Mouse (Mus musculus) small intestine, adult 2 months (tissue): ENCODE results near the gene Tmem231. TPM values are rescaled to one million over a fixed set of nuclear protein-coding genes. Genes with fewer than 3 reads are reported as not detected.

Source experiments
- H3K27ac ChIP-seq: fragments of 200-500 bp; 2 replicates; pipeline ENCODE4 v1.5.1; 2012; ENCODE audit warnings: low read depth, low read length, control low read depth, inconsistent platforms; ENCODE audit not compliant: insufficient read depth
- H3K27me3 ChIP-seq: fragments of 200-500 bp; 2 replicates; pipeline ENCODE4 v1.6.1; 2012; ENCODE audit warnings: mild to moderate bottlenecking, moderate library complexity, low read length, inconsistent platforms; ENCODE audit not compliant: control insufficient read depth, insufficient read depth
- H3K36me3 ChIP-seq: fragments of 200-500 bp; 2 replicates; pipeline ENCODE4 v1.6.1; 2012; ENCODE audit warnings: mild to moderate bottlenecking, low read length, control low read depth, inconsistent platforms; ENCODE audit not compliant: control insufficient read depth, insufficient read depth
- H3K4me1 ChIP-seq: fragments of 200-500 bp; 2 replicates; pipeline ENCODE4 v1.6.1; 2012; ENCODE audit warnings: low read length, inconsistent platforms, mixed read lengths; ENCODE audit not compliant: control insufficient read depth, insufficient read depth, insufficient read length
- H3K4me3 ChIP-seq: fragments of 200-500 bp; 2 replicates; pipeline ENCODE4 v1.5.1; 2012; ENCODE audit warnings: low read depth, mild to moderate bottlenecking, control low read depth, inconsistent platforms, low read length, moderate library complexity
- CTCF ChIP-seq: fragments of 200-500 bp; IDR thresholded peaks from 2 replicates; pipeline ENCODE4 v1.5.1; 2012; ENCODE audit warnings: low read depth, mild to moderate bottlenecking, control low read depth, inconsistent platforms, low read length, moderate library complexity, mixed read lengths; ENCODE audit not compliant: insufficient replicate concordance, insufficient read length; ENCODE audit errors: extremely low read depth
- POLR2A ChIP-seq: fragments of 200-500 bp; IDR thresholded peaks from 2 replicates; pipeline ENCODE4 v1.6.1; 2012; ENCODE audit warnings: low read depth, mild to moderate bottlenecking, control low read depth, inconsistent platforms, low read length, moderate library complexity
- WGBS: fragments of 180-500 bp; shearing (Covaris S2); methylation state at CpG from one replicate; pipeline ENCODE4 v1.1.7; 2018; 5-methylcytosine and 5-hydroxymethylcytosine counted together
- polyA plus RNA-seq: library from polyadenylated mRNA; depleted of rRNA; stranded (reverse); fragments of >200 nt; gene quantifications from 2 replicates; pipeline ENCODE4 v1.2.3, GENCODE M21; 2012; rRNA removed

Tmem231 gene
- 0.89 and 1.5 TPM in 2 replicates for polyA plus RNA-seq

DNA sequence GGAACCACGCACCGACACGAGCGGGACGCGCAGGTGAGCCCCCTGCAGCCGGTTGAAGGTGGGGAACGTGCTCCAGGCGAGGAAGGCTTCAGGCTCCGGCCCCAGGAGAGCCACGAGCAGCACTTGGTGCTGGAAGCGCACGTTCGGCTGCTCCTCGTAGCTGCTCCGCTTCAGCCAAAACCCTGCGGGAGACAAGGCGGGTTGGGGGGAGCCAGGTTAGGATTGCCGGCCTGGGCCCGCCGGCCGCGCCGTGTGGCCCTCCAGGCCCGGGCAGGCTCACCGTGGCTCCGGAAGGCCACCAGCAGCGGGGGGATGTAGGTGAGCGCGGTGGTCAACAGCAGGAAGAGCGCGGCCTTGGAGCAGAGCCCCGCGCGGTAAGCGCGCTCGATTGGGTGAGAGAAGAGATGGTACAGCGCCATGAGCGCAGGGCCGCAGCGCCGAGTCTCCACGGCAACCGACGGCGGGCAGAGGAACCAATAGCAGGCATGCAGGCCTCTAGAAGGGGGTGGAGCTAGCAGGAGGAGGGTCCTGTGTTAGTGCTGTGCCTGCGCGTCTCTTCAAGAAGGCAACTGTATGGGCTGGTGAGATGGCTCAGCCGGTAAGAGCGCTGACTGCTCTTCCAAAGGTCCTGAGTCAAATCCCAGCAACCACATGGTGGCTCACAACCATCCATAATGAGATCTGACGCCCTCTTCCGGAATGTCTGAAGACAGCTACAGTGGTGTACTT is at the start of gene Tmem231:
Tmem231 (minus strand) TSS at position 534 of the 729 bp plus-strand sequence.
- Histone ChIP-seq H3K27ac (no peak within 1 kb of the TSS), H3K4me1 (0 out of 2 replicates have a peak, but pooled peaks cover 3% of the 10 kb centered on the region), H3K4me3 (peak within 1 kb of the TSS; percentile 78), H3K27me3 (no peaks in the 10 kb centered on the region), H3K36me3 (no peaks in the 10 kb centered on the region)
- TF ChIP-seq POLR2A (no peak), CTCF (no peak)
- 1% methylated on average over 53 of the region's 53 CpGs for WGBS

DNA sequence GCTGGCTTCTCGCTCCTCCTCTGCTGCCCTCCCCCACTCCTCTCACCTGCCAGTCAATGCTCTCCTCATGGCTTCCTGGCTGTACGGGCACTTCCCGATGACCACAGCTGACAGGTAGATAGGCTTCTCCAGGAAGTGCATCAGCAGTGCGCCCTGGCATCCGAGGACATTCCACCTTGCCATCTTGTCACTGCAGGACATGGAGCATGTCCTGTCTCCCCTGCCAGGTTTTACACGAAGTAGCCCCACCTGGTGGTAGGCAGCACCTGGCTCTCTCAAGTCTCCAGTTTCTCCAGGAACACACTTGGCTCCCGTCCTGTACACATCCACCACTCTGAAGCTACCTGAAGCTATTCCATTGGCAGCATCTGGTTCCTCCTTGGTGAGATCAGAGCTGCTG is 48.4 kb upstream of the Tmem231 start:
- 69% methylated on average over 7 of the region's 7 CpGs for WGBS
- Histone ChIP-seq H3K4me1 (no peaks in the 10 kb centered on the region), H3K4me3 (no peak overlapping the region)

DNA sequence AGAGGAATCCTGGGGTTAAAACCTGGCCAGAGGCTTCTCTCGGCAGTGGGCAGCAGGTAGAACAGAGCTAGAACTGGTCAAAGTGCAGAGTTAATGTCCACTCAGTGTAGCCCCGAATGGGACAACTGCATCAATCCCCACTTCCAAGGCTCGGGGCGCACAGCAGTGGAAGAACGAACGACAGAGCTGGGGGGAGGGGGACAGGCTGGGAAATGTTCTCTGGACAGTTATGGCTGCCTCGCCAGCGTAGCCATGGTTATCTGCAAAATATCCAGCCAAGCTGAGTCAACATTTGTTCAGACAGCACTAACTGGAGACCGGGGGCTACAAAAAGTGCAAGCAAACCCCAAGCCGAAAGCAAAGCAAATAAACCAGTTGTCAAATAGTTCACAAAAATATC is 44.5 kb upstream of the Tmem231 start:
- peaks cover 5% of the 10 kb centered on the region; the same call in 1 of the 2 replicates for H3K4me1 ChIP-seq
- 80% methylated on average over 10 of the region's 10 CpGs for WGBS
- peaks cover 11% of the 10 kb centered on the region; the same call in 1 of the 2 replicates for H3K36me3 ChIP-seq
- H3K27ac ChIP-seq: no peak overlapping the region
- TF ChIP-seq CTCF (no peak), POLR2A (no peak)
- H3K27me3 ChIP-seq: no peaks in the 10 kb centered on the region
- H3K4me3 ChIP-seq: no peak overlapping the region

More for the DNA sequence above, 48.4 kb upstream of the Tmem231 start:
- H3K27me3 ChIP-seq: no peaks in the 10 kb centered on the region
- no peak overlapping the region for H3K27ac ChIP-seq
- peak; percentile 28; the same call in 1 of the 2 replicates for TF ChIP-seq CTCF
- no peak for TF ChIP-seq POLR2A
- H3K36me3 ChIP-seq: peaks cover 13% of the 10 kb centered on the region

DNA sequence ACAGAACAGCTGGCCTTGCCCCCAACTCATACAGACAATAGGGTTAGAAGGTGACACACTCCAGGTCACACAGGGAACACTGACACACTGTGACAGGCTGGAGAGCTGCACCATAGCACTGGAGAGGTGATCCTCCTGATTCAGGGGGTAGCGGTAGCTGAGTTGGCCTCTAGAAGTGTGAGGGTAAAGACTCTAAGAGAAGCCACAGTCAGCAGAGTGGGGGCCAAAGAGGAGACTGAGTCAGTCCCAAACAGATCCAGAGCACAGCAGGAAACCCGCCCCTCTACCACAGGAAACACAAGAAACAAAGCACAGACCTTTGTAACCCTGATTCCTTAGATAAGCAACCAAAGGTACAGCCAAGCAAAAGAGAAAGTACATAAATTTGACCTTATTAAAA is 42.6 kb upstream of the Tmem231 start:
- H3K4me3 ChIP-seq: no peak overlapping the region
- WGBS: 72% methylated on average over 2 of the region's 2 CpGs
- peaks cover 11% of the 10 kb centered on the region; the same call in 1 of the 2 replicates for H3K36me3 ChIP-seq
- H3K4me1 ChIP-seq: peaks cover 5% of the 10 kb centered on the region; the same call in 1 of the 2 replicates
- peak overlapping the region; percentile 49 for H3K27ac ChIP-seq
- TF ChIP-seq POLR2A (no peak), CTCF (no peak)
- no peaks in the 10 kb centered on the region for H3K27me3 ChIP-seq

DNA sequence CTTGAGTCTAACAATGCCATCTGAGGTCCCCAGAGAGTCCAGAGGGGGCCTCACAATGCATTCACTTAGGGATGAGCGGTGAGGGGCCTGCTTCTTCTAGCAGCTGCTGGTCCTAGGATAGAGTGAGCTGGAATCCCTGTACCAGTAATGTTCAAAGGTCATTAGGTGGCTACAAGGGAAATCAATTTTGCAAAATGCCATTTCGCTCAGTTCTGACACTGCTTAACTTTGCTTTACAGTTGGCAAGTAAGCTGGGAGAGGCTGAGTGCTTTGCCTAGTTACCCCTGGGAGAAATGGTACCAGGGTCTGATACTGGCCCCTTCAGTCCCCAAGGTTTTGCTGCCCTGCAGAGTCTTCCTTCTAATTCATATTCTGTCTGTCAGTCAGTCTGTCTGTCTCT is 42.0 kb upstream of the Tmem231 start:
- no peak overlapping the region for H3K4me3 ChIP-seq
- H3K27me3 ChIP-seq: no peaks in the 10 kb centered on the region
- H3K27ac ChIP-seq: no peak overlapping the region
- peaks cover 11% of the 10 kb centered on the region; the same call in 1 of the 2 replicates for H3K36me3 ChIP-seq
- peaks cover 5% of the 10 kb centered on the region; the same call in 1 of the 2 replicates for H3K4me1 ChIP-seq
- TF ChIP-seq CTCF: no peak
- TF ChIP-seq POLR2A: no peak
- WGBS: 97% methylated on average over 2 of the region's 2 CpGs

DNA sequence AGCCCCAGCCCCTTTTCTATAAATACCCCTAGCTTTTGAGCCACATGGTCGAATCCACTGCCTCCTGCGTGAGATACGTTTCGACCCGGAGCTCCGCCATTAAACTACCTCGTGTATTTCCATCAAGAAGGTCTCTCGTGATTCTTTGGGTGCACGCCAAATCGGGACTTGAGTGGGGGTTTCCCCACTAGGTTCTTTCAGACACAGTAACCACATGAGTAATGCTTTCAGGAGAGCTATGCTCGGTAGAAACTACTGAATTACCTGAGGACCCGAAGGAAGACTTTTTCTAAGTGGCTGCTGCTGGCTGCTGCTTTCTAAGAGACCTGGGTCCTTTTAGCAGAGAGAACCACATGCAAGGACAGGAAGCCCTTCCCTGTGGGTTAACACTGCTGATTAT is 40.5 kb upstream of the Tmem231 start:
- Histone ChIP-seq H3K4me3 (no peak overlapping the region), H3K27me3 (no peaks in the 10 kb centered on the region), H3K36me3 (peaks cover 10% of the 10 kb centered on the region; the same call in 1 of the 2 replicates), H3K4me1 (peaks cover 5% of the 10 kb centered on the region; the same call in 1 of the 2 replicates), H3K27ac (no peak overlapping the region)
- 95% methylated on average over 12 of the region's 12 CpGs for WGBS
- no peak for TF ChIP-seq POLR2A

DNA sequence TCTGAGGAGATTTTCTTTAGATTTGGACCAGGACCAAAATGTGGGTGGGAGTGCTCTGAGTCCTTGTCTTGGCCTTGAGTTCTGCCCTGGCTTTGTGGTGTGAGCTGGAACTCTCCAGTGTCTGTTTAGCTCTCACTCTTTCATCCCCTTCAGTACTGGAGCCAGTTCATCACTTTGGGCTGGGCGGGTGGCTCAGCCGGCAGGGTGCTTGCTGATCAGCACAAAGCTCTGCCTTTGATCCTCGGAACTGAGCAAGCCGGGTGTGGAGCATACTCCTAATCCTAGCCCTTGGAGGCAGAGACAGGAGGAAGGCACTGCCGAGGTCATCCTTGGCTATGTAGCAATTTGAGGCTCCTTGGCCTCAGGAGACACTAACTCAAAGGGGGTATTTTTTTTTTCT is 35.3 kb upstream of the Tmem231 start:
- H3K4me1 ChIP-seq: no peaks in the 10 kb centered on the region
- WGBS: 73% methylated on average over 5 of the region's 5 CpGs
- TF ChIP-seq CTCF: no peak
- no peak for TF ChIP-seq POLR2A

DNA sequence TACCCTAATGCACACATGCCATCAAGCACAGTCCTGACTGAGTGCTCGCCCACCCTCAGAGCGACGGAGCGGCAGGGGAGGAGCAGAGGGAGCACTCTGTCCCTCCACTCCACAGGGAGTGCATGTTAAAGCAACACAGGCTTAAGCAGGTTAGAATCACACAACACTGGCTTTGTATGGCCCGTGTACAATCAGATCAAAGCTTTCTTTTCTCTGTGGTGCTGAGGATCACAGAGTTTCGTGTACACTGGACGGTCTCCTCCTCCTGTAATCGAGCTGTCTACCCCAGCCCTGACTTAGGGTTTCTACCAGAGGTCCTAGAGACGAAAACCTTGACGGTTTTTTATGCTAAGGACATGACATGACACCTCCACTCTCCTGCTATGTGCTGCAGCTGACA is 34.9 kb upstream of the Tmem231 start:
- no peak for TF ChIP-seq POLR2A
- TF ChIP-seq CTCF: no peak
- Histone ChIP-seq H3K36me3 (no peaks in the 10 kb centered on the region; the same call in 1 of the 2 replicates), H3K4me3 (no peak overlapping the region), H3K27me3 (no peaks in the 10 kb centered on the region), H3K27ac (no peak overlapping the region), H3K4me1 (no peaks in the 10 kb centered on the region)
- 88% methylated on average over 10 of the region's 10 CpGs for WGBS

More for the DNA sequence above, 35.3 kb upstream of the Tmem231 start:
- Histone ChIP-seq H3K36me3 (no peaks in the 10 kb centered on the region; the same call in 1 of the 2 replicates), H3K27ac (no peak overlapping the region), H3K4me3 (no peak overlapping the region), H3K27me3 (no peaks in the 10 kb centered on the region)
